Mouse (Mus musculus) lung, adult 2 months (tissue): ENCODE measurements around the gene Mreg.

Experiments used
- CTCF ChIP-seq: fragments of 200-500 bp; IDR thresholded peaks from 2 replicates; pipeline ENCODE4 v1.5.1; 2011; ENCODE audit warnings: mild to moderate bottlenecking, low read length, control low read depth; ENCODE audit not compliant: insufficient read depth
- POLR2A ChIP-seq: fragments of 200-500 bp; IDR thresholded peaks from 2 replicates; pipeline ENCODE4 v1.6.1; 2011; ENCODE audit warnings: low read depth, mild to moderate bottlenecking, control low read depth, low read length, borderline replicate concordance; ENCODE audit errors: extremely low read depth

- TF ChIP-seq CTCF = no peak
- TF ChIP-seq POLR2A = no peak
Measured at GRCm38 (mm10) chr1:72255854-72256175, 43.7 kb upstream of the Mreg start.
